ENCODE assay signal across 8 mouse cellular contexts in genomic region chr17:35342071-35342671, GRCm38 (mm10). TPM values are rescaled to one million over a fixed set of nuclear protein-coding genes. Genes with fewer than 3 reads are reported as not detected.
DNase-seq lines count a peak whose midpoint lies in the region; ATAC-seq and TF ChIP-seq lines count a peak whose summit lies in the region.

TSS of gene H2-Q2 (plus strand) at chr17:35342242.

- peak within 1 kb of the TSS; percentile 39 for H3K4me3 ChIP-seq in heart, postnatal 0 days (ENCODE audit: low read depth, low read length)
- peak within 1 kb of the TSS; percentile 43 for H3K4me3 ChIP-seq in limb, embryonic 13.5 days
- H3K4me3 ChIP-seq in stomach, embryonic 15.5 days (replicated peaks), result peak within 1 kb of the TSS; percentile 44

- TF ChIP-seq EP300 in heart, postnatal 0 days (IDR thresholded peaks at IDR 0.05; ENCODE audit: low read depth), result no peak

- no peak for ATAC-seq in heart, postnatal 0 days (ENCODE audit: insufficient read depth, low read depth)
- no peak for ATAC-seq in limb, embryonic 13.5 days (ENCODE audit: low FRiP score, low read depth)
- ATAC-seq in stomach, embryonic 15.5 days (ENCODE audit: insufficient read depth, low FRiP score, low read depth), result no peak; the same call in 1 of the 2 replicates

- no peaks in the 10 kb centered on the region for H3K9me3 ChIP-seq in heart, postnatal 0 days (replicated peaks; ENCODE audit: control insufficient read depth, low read length)
- no peaks in the 10 kb centered on the region for H3K9me3 ChIP-seq in limb, embryonic 13.5 days
- H3K9me3 ChIP-seq in stomach, embryonic 15.5 days, result no peaks in the 10 kb centered on the region

- no peaks in the 10 kb centered on the region for H3K4me1 ChIP-seq in heart, postnatal 0 days (ENCODE audit: control insufficient read depth, insufficient read depth)
- peaks cover 12% of the 10 kb centered on the region for H3K4me1 ChIP-seq in limb, embryonic 13.5 days
- H3K4me1 ChIP-seq in stomach, embryonic 15.5 days, result 0 out of 2 replicates have a peak, but pooled peaks cover 9% of the 10 kb centered on the region

- peak within 1 kb of the TSS; percentile 59 for H3K4me2 ChIP-seq in heart, postnatal 0 days (ENCODE audit: low read depth, low read length)
- peak within 1 kb of the TSS; percentile 75 for H3K4me2 ChIP-seq in limb, embryonic 13.5 days (replicated peaks)
- H3K4me2 ChIP-seq in stomach, embryonic 15.5 days, result peak within 1 kb of the TSS; percentile 76

- no peak within 1 kb of the TSS for H3K27ac ChIP-seq in heart, postnatal 0 days (ENCODE audit: low read depth)
- no peak within 1 kb of the TSS for H3K27ac ChIP-seq in limb, embryonic 13.5 days
- no peak within 1 kb of the TSS for H3K27ac ChIP-seq in stomach, embryonic 15.5 days

- H3K36me3 ChIP-seq in heart, postnatal 0 days (replicated peaks; ENCODE audit: control insufficient read depth, insufficient read depth, low read length), result no peaks in the 10 kb centered on the region
- H3K36me3 ChIP-seq in limb, embryonic 13.5 days, result no peaks in the 10 kb centered on the region
- no peaks in the 10 kb centered on the region for H3K36me3 ChIP-seq in stomach, embryonic 15.5 days

- H3K27me3 ChIP-seq in heart, postnatal 0 days (ENCODE audit: control insufficient read depth, insufficient read depth, low read length), result peaks cover 33% of the 10 kb centered on the region
- peaks cover 70% of the 10 kb centered on the region for H3K27me3 ChIP-seq in limb, embryonic 13.5 days
- peaks cover 29% of the 10 kb centered on the region for H3K27me3 ChIP-seq in stomach, embryonic 15.5 days (replicated peaks)

- H3K9ac ChIP-seq in heart, postnatal 0 days (replicated peaks; ENCODE audit: low read depth, low read length), result no peak within 1 kb of the TSS
- peak within 1 kb of the TSS; percentile 57 for H3K9ac ChIP-seq in limb, embryonic 13.5 days
- H3K9ac ChIP-seq in stomach, embryonic 15.5 days, result no peak within 1 kb of the TSS

- DNase-seq in embryo, embryonic 11 days, result peak; percentile 13
- no peak for DNase-seq in embryo, embryonic 9.5 days (ENCODE audit: extremely low spot score)
- peak; percentile 18 to 29 for DNase-seq in CD8-positive naive resting alpha-beta T cell, adult 2 months (ENCODE audit: low read depth in 2 of 2, low spot score in 2 of 2)
- DNase-seq in heart, postnatal 0 days (ENCODE audit: low spot score), result no peak
- DNase-seq in layer of hippocampus, postnatal 10 days (ENCODE audit: low spot score in 2 of 2), result no peak
- no peak for DNase-seq in layer of hippocampus, postnatal 36 days

- WGBS in heart, postnatal 0 days, result 2% methylated on average over 37 of the region's 40 CpGs
- WGBS in limb, embryonic 13.5 days, result 1% methylated on average over 40 of the region's 40 CpGs
- WGBS in stomach, embryonic 15.5 days, result under 1% methylated on average over 40 of the region's 40 CpGs

- no peak for TF ChIP-seq CTCF in heart, postnatal 0 days (IDR thresholded peaks at IDR 0.05; ENCODE audit: low read depth)

RNA-seq across cellular contexts. Expression of gene H2-Q2, which starts in this region (rescaled TPM):
- not detected in 2 replicates for total RNA-seq in heart, postnatal 0 days (2014; rRNA removed; ENCODE audit: low replicate concordance)
- 0.14 and 0.22 TPM in 2 replicates for polyA plus RNA-seq in heart, postnatal 0 days (2015; fragmentation: Nextera tagmentation; extraction: Ambion mirVana)
- polyA plus RNA-seq in limb, embryonic 13.5 days (2015; fragmentation: Nextera tagmentation; extraction: Ambion mirVana), result 0.69 and 0.89 TPM in 2 replicates
- 15.1 and 21.0 TPM in 2 replicates for polyA plus RNA-seq in stomach, embryonic 15.5 days (2015; fragmentation: Nextera tagmentation; extraction: Ambion mirVana)
- 1 to 10 TPM; 2.0 to 2.1 TPM for total RNA-seq in layer of hippocampus, postnatal 10 days (2021)
- under 1 TPM in 1 of 2 experiments, not detected in 1; 0.37 TPM for total RNA-seq in layer of hippocampus, postnatal 36 days (2021)

Comparison
In these comparisons a context has a peak if more than half of its experiments do, and no peak if none do; other contexts are left out.
1. DNase-seq: peak in embryo, embryonic 11 days (single experiment) and CD8-positive naive resting alpha-beta T cell, adult 2 months (2 of 2); none in embryo, embryonic 9.5 days (single experiment), heart, postnatal 0 days (single experiment), layer of hippocampus, postnatal 10 days (0 of 2) and layer of hippocampus, postnatal 36 days (0 of 2).
2. Peak in every context shown above with its lines, with median percentiles within 50 percentile points of each other: H3K4me2 ChIP-seq and H3K4me3 ChIP-seq.